Mouse (Mus musculus) olfactory bulb, adult 2 months (tissue): ENCODE data around the gene Lonrf2.

Source experiments
- CTCF ChIP-seq: fragments of 200-500 bp; IDR thresholded peaks from 2 replicates; pipeline ENCODE4 v1.5.1; 2012; ENCODE audit warnings: low read depth, mild to moderate bottlenecking, low read length, moderate library complexity; ENCODE audit not compliant: insufficient read depth
- POLR2A ChIP-seq: fragments of 200-500 bp; IDR thresholded peaks from 2 replicates; pipeline ENCODE4 v1.6.1; 2012; ENCODE audit warnings: mild to moderate bottlenecking, low read depth, low read length, moderate library complexity; ENCODE audit not compliant: insufficient read depth

- no peak for TF ChIP-seq CTCF
- no peak for TF ChIP-seq POLR2A
Measured at GRCm38 (mm10) chr1:38834899-38835298, 1.6 kb downstream of the Lonrf2 start.
